Mouse (Mus musculus) adrenal gland, adult 18-20 months (tissue): ENCODE measurements around the gene Faf2. TPM values are rescaled to one million over a fixed set of nuclear protein-coding genes. Genes with fewer than 3 reads are reported as not detected.

Experiments used
- DNase-seq, 2 experiments: peaks; one replicate each; pipeline ENCODE4 v3.0.0; 2021 to 2022; ENCODE audit warnings: low spot score in 2 of 2
- microRNA-seq, 2 experiments: library from miRNA; unstranded; fragments of <30 nt; microRNA quantifications; one replicate each; pipeline ENCODE4 v1.2.0; 2021; ENCODE audit warnings: borderline number of aligned reads in 2 of 2
- total RNA-seq, 2 experiments: library from RNA; stranded (reverse); gene quantifications; 1 replicate in 1 of 2; 2 replicates in 1 of 2; pipeline ENCODE4 v1.2.3; 2021

The Faf2 gene
- total RNA-seq, 2 experiments from 2014 or later: 62.3 to 83.1 TPM

DNA sequence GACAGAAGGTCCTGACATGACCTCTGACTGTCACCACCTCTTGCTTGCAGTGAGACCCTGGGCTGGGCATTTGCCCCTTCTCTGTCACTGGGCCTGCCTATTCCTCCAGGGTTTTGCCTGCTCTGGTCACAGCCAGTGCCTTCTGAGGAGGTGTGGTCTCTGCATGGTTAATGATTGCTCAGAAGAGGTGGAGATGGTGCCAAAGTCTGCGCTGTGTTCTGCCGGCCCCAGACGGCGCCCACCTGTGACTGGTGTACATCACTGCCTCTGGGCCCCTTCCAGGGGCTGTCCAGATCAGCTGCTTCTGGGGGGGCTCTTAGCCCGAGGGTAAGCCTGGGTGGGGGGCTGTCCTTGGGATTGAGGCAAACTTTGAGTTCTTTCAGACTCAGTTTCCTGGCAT, 79.7 kb downstream of the Faf2 start, which contains the start of gene Cdhr2:
TSS of gene Cdhr2 (plus strand) at position 219 of the 400 bp plus-strand sequence.
- DNase-seq: no peak

DNA sequence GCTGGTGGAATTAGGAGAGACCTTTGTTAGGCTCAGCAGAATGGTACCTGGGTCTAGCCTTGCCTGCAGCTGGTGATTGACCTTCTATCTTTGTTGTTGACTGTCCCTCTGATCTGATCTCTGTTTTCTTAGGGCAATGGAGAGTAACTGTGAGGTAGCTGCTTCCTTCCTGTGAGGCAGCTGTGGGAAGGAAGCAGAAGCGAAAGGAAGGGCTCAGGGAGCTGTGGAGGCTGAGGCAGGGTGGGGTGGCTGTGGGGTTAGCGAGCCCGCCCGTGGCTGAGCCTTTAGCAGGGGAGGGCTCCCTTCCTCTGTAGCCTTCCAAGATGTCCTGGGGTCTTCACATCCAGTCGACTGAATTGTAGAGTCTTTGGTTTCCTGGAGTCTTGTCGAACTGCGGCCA, 80.9 kb downstream of the Faf2 start:
- no peak for DNase-seq

DNA sequence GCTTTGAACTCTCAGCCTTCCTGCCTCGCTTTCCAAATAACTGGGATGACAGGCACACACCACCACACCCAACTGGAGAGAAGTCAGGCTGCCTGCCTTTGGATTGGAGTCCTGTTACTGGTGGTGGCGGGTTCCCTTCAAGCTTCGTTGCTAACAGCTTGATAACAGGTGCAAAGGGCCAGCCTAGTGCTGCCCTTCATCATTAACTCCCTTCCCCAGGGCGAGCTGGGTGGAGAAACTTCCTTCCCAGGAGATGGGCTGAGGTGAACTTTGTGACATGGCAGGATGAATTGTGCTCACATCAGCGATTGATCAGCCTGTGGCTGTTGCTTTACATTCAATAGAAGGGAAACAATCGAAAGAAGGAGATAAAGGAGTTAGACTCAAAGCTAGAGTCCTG, 83.3 kb downstream of the Faf2 start:
- no peak for DNase-seq

DNA sequence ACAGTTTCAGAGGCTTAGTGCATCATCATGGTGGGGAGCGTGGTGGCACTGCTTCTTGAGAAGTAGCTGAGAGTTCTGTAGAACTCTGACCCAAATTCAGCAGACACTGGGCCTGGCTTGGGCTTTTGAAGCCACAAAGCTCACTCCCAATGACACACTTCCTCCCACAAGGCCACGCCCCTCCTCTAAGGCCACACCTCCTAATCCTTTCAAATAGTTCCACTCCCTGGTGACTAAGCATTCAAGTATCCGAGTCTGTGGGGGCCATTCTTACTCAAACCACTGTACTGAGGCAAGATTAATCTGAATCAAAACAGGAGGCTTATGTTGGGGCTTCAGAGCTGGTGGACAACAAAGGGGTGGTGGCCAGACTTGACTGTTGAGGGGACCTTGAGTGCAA, 89.3 kb downstream of the Faf2 start:
- no peak for DNase-seq

Small RNA genes lying within 50 kb of the gene (microRNA-seq; reads per million reads assigned to microRNA genes)
- 0 reads per million in 2 experiments for gene Gm24195

Other genes starting within 250 kb of the Faf2 start
- 10 to 100 TPM; 32.9 to 41.2 TPM for gene Thoc3, start 152.9 kb upstream of the Faf2 start, total RNA-seq
- gene Simc1, start 118.0 kb upstream of the Faf2 start, total RNA-seq: 10 to 100 TPM; 18.4 to 28.0 TPM
- 100 to 1,000 TPM; 177 to 178 TPM for gene 4833439L19Rik, start 56.3 kb upstream of the Faf2 start, total RNA-seq
- gene Arl10, start 46.8 kb upstream of the Faf2 start, total RNA-seq: 10 to 100 TPM; 40.6 to 45.2 TPM
- gene Nop16, start 31.7 kb upstream of the Faf2 start, total RNA-seq: 10 to 100 TPM; 59.7 to 69.7 TPM
- gene Higd2a, start 31.6 kb upstream of the Faf2 start, total RNA-seq: 100 to 1,000 TPM; 222 to 239 TPM
- 100 to 1,000 TPM in 1 of 2 experiments, 10 to 100 TPM in 1; 78.8 to 149 TPM for gene Cltb, start 10.4 kb upstream of the Faf2 start, total RNA-seq
- gene Rnf44, start 72.1 kb downstream of the Faf2 start, total RNA-seq: 100 to 1,000 TPM in 1 of 2 experiments, 10 to 100 TPM in 1; 98.4 to 123 TPM
- under 1 TPM in 1 of 2 experiments, not detected in 1; 0.17 TPM for gene Cdhr2, start 79.7 kb downstream of the Faf2 start, total RNA-seq
- gene Gprin1, start 128.1 kb downstream of the Faf2 start, total RNA-seq: 1 to 10 TPM; 2.5 to 3.2 TPM
- gene Sncb, start 144.8 kb downstream of the Faf2 start, total RNA-seq: 1 to 10 TPM; 1.8 to 3.3 TPM
- gene Eif4e1b, start 162.2 kb downstream of the Faf2 start, total RNA-seq: not detected
- 10 to 100 TPM; 32.6 to 46.1 TPM for gene Tspan17, start 167.6 kb downstream of the Faf2 start, total RNA-seq